Mouse (Mus musculus): ENCODE data around the gene Olfr1298. TPM values are rescaled to one million over a fixed set of nuclear protein-coding genes. Genes with fewer than 3 reads are reported as not detected.

Olfr1298 gene
- not detected for polyA plus RNA-seq (2012; fragmentation: generic; extraction: Trizol)

DNA sequence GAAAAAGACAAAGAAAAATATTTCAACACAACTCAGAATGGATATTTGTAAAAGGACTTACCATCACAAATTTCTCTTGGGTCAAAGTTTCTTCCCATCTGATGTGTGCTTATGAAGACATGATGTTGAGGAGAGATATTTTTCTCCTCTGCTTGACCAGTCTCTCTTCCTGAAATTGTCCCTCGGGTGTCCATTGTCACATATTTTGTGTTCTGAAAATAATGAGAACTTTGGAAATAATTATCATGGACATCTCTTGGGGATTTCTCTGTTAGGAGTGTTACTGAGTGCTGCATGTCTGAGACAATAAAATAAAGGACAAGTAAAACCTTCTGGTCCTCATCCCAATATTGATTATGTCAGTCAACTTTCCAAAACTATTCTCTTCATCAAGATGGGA is at the start of gene Olfr1298:
Gene Olfr1298 (minus strand): TSS at position 101 of the 400 bp plus-strand sequence.

DNA sequence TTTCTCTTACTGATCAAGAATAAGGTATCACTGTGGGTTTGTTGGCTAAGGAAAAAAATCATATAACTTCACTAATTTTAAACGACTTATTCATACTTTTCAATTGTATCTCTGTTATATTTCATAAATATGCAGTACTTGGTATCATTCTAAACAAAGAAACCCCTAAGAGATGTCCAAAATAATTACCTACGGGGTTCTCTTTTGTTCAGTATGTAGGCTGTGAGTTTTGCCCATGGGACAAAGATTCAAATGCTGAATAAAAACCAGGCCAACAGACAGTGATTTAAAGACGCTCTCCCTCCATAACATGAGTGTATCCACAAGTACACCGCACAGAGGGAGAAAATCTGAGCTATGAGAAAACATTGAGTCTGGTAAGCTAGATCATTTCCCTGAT is 12.1 kb upstream of the Olfr1298 start, which contains the start of gene Olfr1299:
Gene Olfr1299 (plus strand): TSS at position 301 of the 400 bp plus-strand sequence.

DNA sequence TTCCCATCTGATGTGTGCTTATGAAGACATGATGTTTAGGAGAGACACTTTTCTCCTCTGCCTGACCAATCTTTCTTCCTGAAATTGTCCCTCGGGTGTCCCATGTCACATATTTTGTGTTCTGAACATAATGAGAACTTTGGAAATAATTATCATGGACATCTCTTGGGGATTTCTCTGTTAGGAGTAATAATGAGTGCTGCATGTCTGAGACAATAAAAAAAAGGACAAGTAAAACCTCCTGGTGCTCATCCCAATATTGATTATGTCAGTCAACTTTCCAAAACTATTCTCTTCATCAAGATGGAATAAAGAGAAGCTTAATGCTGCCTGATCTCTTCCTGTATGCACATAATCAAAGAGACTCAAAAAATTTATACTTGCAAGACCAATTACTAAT is 22.6 kb downstream of the Olfr1298 start, which contains the start of gene Olfr1297:
Gene Olfr1297 (minus strand): TSS at position 101 of the 400 bp plus-strand sequence.

Other genes with a start within 250 kb of the Olfr1298 start
- gene Olfr1286, start 226.1 kb downstream of the Olfr1298 start, polyA plus RNA-seq (2012; fragmentation: generic; extraction: Trizol): not detected
- not detected for gene Olfr1287, start 200.1 kb downstream of the Olfr1298 start, polyA plus RNA-seq (2012; fragmentation: generic; extraction: Trizol)
- not detected for gene Olfr1288, start 175.1 kb downstream of the Olfr1298 start, polyA plus RNA-seq (2012; fragmentation: generic; extraction: Trizol)
- gene Olfr1289, start 168.4 kb downstream of the Olfr1298 start, polyA plus RNA-seq (2012; fragmentation: generic; extraction: Trizol): not detected
- not detected for gene Olfr1290, start 155.4 kb downstream of the Olfr1298 start, polyA plus RNA-seq (2012; fragmentation: generic; extraction: Trizol)
- gene Olfr1291-ps1, start 152.0 kb downstream of the Olfr1298 start, polyA plus RNA-seq (2012; fragmentation: generic; extraction: Trizol): not detected
- gene Olfr1293-ps, start 124.0 kb downstream of the Olfr1298 start, polyA plus RNA-seq (2012; fragmentation: generic; extraction: Trizol): not detected
- gene Olfr1294, start 108.9 kb downstream of the Olfr1298 start, polyA plus RNA-seq (2012; fragmentation: generic; extraction: Trizol): not detected
- gene Olfr1295, start 79.5 kb downstream of the Olfr1298 start, polyA plus RNA-seq (2012; fragmentation: generic; extraction: Trizol): not detected
- gene Olfr1297, start 22.7 kb downstream of the Olfr1298 start, polyA plus RNA-seq (2012; fragmentation: generic; extraction: Trizol): not detected
- not detected for gene Olfr1299, start 12.2 kb upstream of the Olfr1298 start, polyA plus RNA-seq (2012; fragmentation: generic; extraction: Trizol)
- not detected for gene Olfr1301, start 101.8 kb upstream of the Olfr1298 start, polyA plus RNA-seq (2012; fragmentation: generic; extraction: Trizol)
- gene Olfr1302, start 128.2 kb upstream of the Olfr1298 start, polyA plus RNA-seq (2012; fragmentation: generic; extraction: Trizol): not detected
- not detected for gene Olfr1303, start 171.1 kb upstream of the Olfr1298 start, polyA plus RNA-seq (2012; fragmentation: generic; extraction: Trizol)
- gene Olfr1305, start 227.9 kb upstream of the Olfr1298 start, polyA plus RNA-seq (2012; fragmentation: generic; extraction: Trizol): not detected

Measured in C3H10T1/2 (cell line).